Mouse (Mus musculus) heart, postnatal 0 days (tissue): ENCODE measurements around the gene Nol4l.

ENCODE experiments used
- CTCF ChIP-seq: IDR thresholded peaks from 2 replicates; pipeline ENCODE4 v1.5.1; 2016; ENCODE audit warnings: antibody characterized with exemption, control low read depth, low read depth
- EP300 ChIP-seq: IDR thresholded peaks from 2 replicates; pipeline ENCODE4 v1.6.1; 2016; ENCODE audit warnings: antibody characterized with exemption, low read depth

DNA sequence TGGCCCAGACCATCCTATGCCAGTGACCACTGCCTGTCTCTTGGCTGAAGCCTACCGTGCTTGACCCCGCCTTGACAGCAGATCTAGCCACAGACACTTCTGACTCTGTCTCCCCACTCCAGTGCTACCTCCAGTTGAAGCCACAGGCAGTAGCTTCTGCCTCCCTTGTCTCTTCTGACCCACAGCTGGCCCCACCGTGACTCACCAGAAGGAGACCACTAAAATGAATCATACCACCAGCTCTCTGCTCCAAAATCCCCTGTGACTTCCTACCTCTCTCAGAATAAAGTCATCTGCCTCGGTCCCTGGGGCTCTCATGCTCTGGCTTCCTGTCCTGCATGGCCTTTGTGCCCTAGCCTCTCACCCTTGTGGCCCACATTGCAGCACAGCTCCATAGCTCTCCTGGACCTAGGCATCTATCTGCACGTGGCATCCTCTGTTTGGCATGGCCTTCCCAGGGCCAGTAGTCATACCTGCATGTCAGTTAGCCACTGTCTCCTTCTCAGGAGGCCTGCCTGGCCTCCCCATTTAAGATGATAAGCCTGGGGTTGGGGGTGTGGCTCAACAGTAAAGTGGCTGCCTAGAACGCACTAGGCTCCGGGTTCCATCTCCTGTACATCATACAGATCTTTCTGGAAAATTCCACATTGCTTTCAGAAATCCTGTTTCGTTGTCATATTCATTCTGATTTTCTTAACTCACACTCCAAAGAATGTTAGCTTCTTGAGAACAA, 13.3 kb upstream of the Nol4l start:
- no peak for TF ChIP-seq CTCF
- TF ChIP-seq EP300 = no peak
